Mouse (Mus musculus): ENCODE measurements around the gene Gm20388. TPM values are rescaled to one million over a fixed set of nuclear protein-coding genes. Genes with fewer than 3 reads are reported as not detected.

Gm20388 gene
- polyA plus RNA-seq, 1 experiment from 2014 or later: 2.5 TPM

DNA sequence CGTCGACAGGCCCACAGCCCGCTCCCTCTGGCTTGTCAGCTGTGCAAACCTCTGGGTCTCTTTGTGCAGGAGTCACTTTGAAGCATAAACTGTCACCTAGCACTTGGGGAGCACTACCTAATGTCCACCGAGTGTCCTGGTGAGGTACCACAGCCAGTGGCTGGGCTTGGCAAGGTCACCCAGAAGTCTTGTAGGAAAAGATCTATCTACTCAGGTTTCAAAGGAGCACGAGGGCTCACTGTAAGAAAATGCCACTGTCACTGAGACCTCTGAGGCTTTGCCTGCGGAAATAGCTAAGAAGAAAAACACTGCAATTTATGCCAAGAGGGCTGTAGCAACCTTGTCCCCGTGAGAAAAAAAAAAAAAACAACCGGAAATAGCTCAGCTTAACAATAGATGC is 4165.3 kb downstream of the Gm20388 start:
- H3K27ac ChIP-seq: peak overlapping the region; percentile 2; the same call in 1 of the 2 replicates
- no peaks in the 10 kb centered on the region for H3K27me3 ChIP-seq (ENCODE audit: low read depth, poor library complexity, severe bottlenecking)
- H3K36me3 ChIP-seq: no peaks in the 10 kb centered on the region
- no peak overlapping the region for H3K4me3 ChIP-seq
- no peak for DNase-seq (ENCODE audit: low spot score)
- no peaks in the 10 kb centered on the region for H3K9me3 ChIP-seq (replicated peaks)
- 53% methylated on average over 8 of the region's 8 CpGs for WGBS
- H3K4me1 ChIP-seq: peaks cover 34% of the 10 kb centered on the region

DNA sequence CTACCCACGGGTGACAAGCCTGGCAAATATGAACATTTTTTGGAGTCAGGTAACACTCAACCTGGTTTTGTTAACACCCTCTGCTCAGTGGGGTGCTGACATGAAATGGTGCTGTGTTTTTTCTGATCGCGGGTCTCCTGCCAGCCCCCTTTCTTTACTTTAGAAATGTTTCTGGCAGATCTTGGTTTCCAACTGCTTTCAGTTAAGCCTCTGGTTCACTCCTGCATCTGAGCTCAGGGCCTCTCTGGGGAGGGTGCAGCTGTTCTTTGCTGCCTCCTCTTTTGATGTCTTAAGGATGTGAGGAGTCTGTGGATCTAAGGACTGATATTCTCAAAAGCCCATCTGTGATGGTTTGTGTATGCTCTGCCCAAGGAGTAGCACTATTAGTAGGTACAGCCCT is 4165.8 kb downstream of the Gm20388 start:
- H3K27me3 ChIP-seq (ENCODE audit: low read depth, poor library complexity, severe bottlenecking): no peaks in the 10 kb centered on the region
- peak overlapping the region; percentile 46; the same call in 1 of the 2 replicates for H3K27ac ChIP-seq
- H3K36me3 ChIP-seq: no peaks in the 10 kb centered on the region
- no peak for DNase-seq (ENCODE audit: low spot score)
- 71% methylated on average over 3 of the region's 3 CpGs for WGBS
- no peaks in the 10 kb centered on the region for H3K9me3 ChIP-seq (replicated peaks)
- no peak overlapping the region for H3K4me3 ChIP-seq
- H3K4me1 ChIP-seq: peaks cover 31% of the 10 kb centered on the region

DNA sequence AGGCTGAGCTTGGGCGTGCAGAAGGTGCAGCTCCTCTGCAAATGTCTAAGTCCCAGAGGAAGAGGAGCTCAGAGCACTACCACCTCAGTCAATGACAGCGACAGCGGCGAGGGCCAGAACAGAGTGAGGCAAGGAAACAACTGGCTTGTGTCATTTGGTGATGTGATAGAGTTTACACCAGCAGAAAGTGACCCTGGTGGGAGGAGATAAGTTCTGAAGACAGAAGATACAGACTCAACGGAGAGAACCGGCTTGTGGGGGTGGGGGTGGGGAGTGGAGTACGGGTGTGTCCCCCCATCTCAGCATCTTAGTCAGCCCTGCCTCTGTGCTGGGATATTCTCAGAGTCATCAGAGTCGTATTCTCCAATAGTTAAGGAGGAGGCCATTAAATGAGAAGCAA is 4166.7 kb downstream of the Gm20388 start:
- no peak for DNase-seq (ENCODE audit: low spot score)
- Histone ChIP-seq H3K4me1 (peaks cover 25% of the 10 kb centered on the region), H3K27me3 (ENCODE audit: low read depth, poor library complexity, severe bottlenecking) (no peaks in the 10 kb centered on the region), H3K9me3 (replicated peaks) (no peaks in the 10 kb centered on the region), H3K36me3 (no peaks in the 10 kb centered on the region), H3K4me3 (no peak overlapping the region), H3K27ac (no peak overlapping the region)
- 68% methylated on average over 8 of the region's 8 CpGs for WGBS

DNA sequence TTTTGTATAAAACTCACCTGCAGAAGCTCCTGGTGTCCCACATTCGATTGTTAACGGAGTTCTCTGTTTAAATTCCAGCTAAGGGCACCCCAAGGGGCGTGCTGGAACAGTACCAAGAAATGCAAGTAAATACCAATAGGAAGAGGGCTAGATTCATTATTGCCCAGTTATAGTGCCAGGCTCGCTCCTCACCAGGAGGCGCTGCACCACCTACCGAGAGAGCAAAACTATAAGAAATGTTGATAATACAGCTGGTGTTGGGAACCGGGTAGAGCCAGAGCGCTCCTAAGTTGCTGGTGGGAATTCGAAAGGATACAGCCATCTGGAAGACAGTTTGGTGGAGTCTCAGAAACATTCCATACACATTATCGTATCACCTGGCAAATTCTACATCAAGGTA is 4167.4 kb downstream of the Gm20388 start:
- no peak overlapping the region for H3K27ac ChIP-seq
- no peaks in the 10 kb centered on the region for H3K36me3 ChIP-seq
- WGBS: 93% methylated on average over 10 of the region's 10 CpGs
- H3K27me3 ChIP-seq (ENCODE audit: low read depth, poor library complexity, severe bottlenecking): no peaks in the 10 kb centered on the region
- H3K4me1 ChIP-seq: peaks cover 25% of the 10 kb centered on the region
- no peaks in the 10 kb centered on the region for H3K9me3 ChIP-seq (replicated peaks)
- DNase-seq (ENCODE audit: low spot score): no peak
- H3K4me3 ChIP-seq: no peak overlapping the region

DNA sequence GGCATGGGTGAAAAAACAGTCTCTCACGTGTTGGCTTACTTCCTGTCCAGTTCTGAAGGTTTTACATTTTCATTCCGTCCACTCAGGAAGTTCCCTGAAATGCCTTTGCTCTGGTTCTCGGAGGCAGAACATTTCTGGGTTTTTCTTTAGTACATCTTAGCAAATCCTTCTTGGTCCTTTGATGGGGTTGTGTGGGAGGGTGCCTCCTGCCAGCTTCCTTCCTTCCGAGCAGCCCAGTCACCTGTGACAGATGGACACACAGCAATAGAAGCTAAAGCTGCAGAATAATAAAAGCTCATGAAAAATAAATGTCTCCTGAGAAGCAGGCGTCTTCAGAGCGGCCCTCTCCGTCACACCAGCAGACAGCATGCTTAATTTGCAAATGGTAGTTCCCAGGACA is 4168.3 kb downstream of the Gm20388 start:
- 86% methylated on average over 7 of the region's 7 CpGs for WGBS

DNA sequence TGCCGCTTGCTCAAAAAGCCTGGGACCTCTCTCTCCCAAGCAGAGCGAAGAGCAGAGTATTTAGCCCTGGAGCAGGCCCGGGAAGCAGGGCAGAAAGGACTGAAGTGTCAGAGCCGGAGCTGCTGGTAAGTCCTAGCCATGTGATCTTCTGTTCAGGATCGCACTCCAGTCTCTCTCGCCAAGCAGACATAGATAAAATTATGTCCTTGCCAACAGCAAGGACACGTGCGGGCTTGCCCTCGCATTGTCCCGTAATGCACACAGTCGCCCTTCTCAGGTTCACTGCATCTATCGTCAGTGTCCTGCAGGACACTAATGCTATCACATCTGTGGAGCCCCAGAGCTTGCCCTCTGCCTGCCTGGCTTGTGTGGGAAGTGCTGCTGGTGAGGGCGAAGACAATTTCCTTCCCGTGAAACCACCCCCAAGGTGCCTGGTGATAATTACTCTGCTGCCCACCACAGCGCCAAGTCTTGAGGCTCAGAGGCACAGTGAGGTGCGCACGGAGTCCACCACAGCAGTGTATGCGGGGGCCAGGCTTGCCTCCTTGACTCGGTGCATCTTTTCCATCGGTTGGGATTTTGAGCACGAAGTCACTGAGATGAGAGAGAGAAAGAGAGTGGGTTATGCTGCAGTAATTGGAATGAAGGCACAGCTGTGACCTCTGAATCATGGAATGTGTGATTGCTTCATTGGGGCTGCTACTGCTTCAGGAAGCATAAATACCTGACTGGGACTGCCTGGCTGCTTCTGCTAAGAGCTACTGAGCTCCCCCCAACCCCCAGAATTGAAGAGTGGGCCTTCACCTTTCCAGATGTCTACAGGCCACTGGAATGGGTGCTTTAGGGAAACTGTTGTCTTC is 4170.1 kb downstream of the Gm20388 start:
- peaks cover 24% of the 10 kb centered on the region for H3K4me1 ChIP-seq
- DNase-seq (ENCODE audit: low spot score): no peak
- 84% methylated on average over 21 of the region's 21 CpGs for WGBS
- H3K36me3 ChIP-seq: no peaks in the 10 kb centered on the region
- no peaks in the 10 kb centered on the region for H3K27me3 ChIP-seq (ENCODE audit: low read depth, poor library complexity, severe bottlenecking)
- peak overlapping the region; percentile 0; the same call in 1 of the 2 replicates for H3K27ac ChIP-seq
- no peaks in the 10 kb centered on the region for H3K9me3 ChIP-seq (replicated peaks)
- H3K4me3 ChIP-seq: no peak overlapping the region

More for the DNA sequence above, 4168.3 kb downstream of the Gm20388 start:
- Histone ChIP-seq H3K36me3 (no peaks in the 10 kb centered on the region), H3K27ac (no peak overlapping the region), H3K9me3 (replicated peaks) (no peaks in the 10 kb centered on the region), H3K4me1 (peaks cover 25% of the 10 kb centered on the region), H3K4me3 (no peak overlapping the region), H3K27me3 (ENCODE audit: low read depth, poor library complexity, severe bottlenecking) (no peaks in the 10 kb centered on the region)
- no peak for DNase-seq (ENCODE audit: low spot score)

DNA sequence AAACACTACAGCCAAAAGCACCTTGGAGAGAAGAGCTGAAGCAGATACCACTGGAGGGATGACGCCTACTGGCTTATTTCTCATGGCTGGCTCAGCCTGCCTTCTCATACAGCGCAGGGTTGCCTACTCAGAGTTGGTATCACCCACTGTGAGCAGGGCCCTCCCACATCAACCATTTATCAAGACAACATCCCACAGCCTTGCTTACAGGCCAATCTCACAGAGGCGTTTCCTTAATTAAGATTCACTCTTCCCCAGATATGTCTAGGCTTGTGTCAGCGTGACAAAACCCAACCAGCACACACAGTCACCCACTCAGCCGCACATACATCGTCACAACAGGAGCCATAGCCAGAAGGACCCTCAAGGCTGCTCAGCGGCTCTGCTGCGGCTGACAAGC is 4172.0 kb downstream of the Gm20388 start:
- Histone ChIP-seq H3K9me3 (replicated peaks) (no peaks in the 10 kb centered on the region), H3K27me3 (ENCODE audit: low read depth, poor library complexity, severe bottlenecking) (no peaks in the 10 kb centered on the region), H3K27ac (no peak overlapping the region), H3K36me3 (no peaks in the 10 kb centered on the region), H3K4me3 (no peak overlapping the region), H3K4me1 (peaks cover 9% of the 10 kb centered on the region)
- 92% methylated on average over 8 of the region's 8 CpGs for WGBS
- no peak for DNase-seq (ENCODE audit: low spot score)

DNA sequence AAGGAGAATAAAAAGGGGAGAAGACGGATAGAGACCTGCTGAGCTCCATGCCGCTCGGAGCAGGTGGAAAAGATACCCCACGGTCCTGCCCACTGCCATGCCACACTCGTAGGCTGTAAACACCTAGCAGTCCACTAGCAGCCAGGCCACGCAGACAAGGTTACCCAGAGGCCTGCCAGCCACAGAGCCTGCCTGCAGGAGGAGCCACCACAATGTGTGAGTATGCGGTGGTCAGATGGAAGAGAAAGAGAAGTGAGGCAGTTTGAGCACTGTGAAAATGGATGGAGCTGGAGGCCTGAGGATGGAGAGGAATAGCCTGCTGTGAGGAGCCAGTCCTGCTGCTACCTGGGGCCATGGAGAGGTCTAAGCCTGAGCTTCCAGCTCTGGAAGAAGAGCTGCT is 4173.0 kb downstream of the Gm20388 start:
- 85% methylated on average over 7 of the region's 7 CpGs for WGBS
- Histone ChIP-seq H3K4me1 (peaks cover 9% of the 10 kb centered on the region), H3K27me3 (ENCODE audit: low read depth, poor library complexity, severe bottlenecking) (no peaks in the 10 kb centered on the region), H3K9me3 (replicated peaks) (no peaks in the 10 kb centered on the region), H3K4me3 (no peak overlapping the region), H3K27ac (no peak overlapping the region), H3K36me3 (no peaks in the 10 kb centered on the region)
- DNase-seq (ENCODE audit: low spot score): no peak

DNA sequence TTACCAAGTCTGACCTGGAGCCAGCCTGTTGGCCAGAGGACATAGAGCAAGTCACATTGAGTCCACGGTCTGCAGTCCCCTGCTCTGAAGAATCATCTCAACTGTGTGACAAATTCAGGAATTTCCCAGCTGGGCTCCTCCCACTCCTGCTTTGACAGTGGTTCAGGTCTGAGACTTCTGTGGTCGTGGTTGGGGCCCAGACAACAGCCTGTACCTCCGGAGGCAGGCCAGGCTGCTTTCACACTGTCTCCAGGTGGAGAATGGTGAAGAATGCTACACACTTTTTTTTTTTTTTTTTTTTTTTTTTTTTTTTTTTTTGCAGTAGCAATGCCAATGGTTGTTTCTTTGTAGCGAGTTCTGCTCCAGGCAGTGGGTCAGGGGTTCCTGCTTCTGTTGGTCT is 4175.0 kb downstream of the Gm20388 start:
- H3K4me1 ChIP-seq: peaks cover 5% of the 10 kb centered on the region
- H3K9me3 ChIP-seq (replicated peaks): no peaks in the 10 kb centered on the region
- no peak overlapping the region for H3K27ac ChIP-seq
- H3K4me3 ChIP-seq: no peak overlapping the region
- H3K36me3 ChIP-seq: no peaks in the 10 kb centered on the region
- H3K27me3 ChIP-seq (ENCODE audit: low read depth, poor library complexity, severe bottlenecking): no peaks in the 10 kb centered on the region
- no peak for DNase-seq (ENCODE audit: low spot score)
- WGBS: 78% methylated on average over 4 of the region's 4 CpGs

DNA sequence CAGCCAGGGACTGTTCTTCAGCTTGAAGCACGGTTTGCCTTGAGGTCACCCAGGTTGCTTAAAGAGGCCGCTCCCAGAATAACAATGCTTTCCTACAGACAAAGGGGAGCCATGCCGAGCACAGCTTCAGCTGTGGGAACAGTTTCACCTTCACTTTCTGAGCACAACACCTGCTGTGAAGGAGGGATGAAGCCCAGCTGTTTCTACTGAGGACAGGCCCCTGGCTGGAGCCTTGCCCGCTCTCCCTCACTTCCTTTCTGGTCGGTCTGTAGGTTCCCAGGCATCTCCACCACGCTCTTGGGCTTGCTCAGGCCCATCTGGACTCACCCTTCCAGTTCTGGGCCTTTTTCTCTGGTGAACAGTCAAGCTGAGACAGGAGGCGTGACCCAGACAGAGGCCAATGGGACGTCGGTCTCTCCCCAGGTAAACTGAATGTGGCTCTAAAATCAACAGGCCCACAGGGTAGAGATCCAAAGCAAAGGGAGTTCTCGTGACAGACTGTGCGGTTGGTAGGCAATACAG is 4177.5 kb downstream of the Gm20388 start:
- peak overlapping the region; percentile 46 for H3K27ac ChIP-seq
- WGBS: 51% methylated on average over 11 of the region's 11 CpGs

DNA sequence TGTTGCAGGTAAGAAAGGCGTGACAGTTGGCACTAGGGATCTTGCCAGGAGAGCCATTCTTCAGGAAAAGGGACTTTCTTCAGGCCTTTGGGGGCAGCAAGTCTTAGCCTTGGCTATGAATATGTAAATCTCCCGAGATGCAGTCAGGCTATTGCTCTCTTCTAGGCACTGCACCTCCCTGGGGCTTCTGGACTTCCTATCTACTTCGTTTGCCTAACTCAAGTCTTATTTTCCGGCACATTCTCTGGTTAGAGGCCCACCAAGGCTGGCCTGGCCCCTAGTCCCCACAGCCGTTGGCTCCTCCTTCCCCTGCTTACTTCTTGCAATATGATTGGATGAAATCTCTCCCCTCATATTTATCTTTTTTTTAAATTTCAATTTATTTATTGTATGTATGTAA is 4178.4 kb downstream of the Gm20388 start:
- no peak overlapping the region for H3K4me3 ChIP-seq
- H3K27ac ChIP-seq: no peak overlapping the region
- no peaks in the 10 kb centered on the region for H3K27me3 ChIP-seq (ENCODE audit: low read depth, poor library complexity, severe bottlenecking)
- H3K9me3 ChIP-seq (replicated peaks): no peaks in the 10 kb centered on the region
- 84% methylated on average over 5 of the region's 5 CpGs for whole genome bisulfite sequencing
- H3K36me3 ChIP-seq: no peaks in the 10 kb centered on the region
- no peak for DNase-seq (ENCODE audit: low spot score)
- no peaks in the 10 kb centered on the region for H3K4me1 ChIP-seq

More for the DNA sequence above, 4177.5 kb downstream of the Gm20388 start:
- H3K36me3 ChIP-seq: no peaks in the 10 kb centered on the region
- no peak overlapping the region for H3K4me3 ChIP-seq
- H3K9me3 ChIP-seq (replicated peaks): no peaks in the 10 kb centered on the region
- no peaks in the 10 kb centered on the region for H3K4me1 ChIP-seq
- no peak for DNase-seq (ENCODE audit: low spot score)
- no peaks in the 10 kb centered on the region for H3K27me3 ChIP-seq (ENCODE audit: low read depth, poor library complexity, severe bottlenecking)

DNA sequence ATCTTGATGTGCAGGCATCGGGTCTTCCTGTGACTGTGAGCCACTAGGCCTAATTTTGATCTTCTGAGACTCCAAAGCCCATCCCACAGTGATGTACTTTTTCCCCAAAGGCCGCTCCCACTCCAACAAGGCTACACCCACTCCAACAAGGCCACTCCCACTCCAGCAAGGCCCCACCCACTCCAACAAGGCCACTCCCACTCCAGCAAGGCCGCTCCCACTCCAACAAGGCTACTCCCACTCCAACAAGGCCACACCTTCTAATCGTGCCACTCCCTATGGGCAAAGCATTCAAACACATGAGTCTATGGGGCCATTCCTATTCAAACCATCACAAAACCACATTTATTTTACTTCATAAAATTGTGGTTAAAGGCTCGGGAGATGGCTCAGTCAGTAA is 4179.8 kb downstream of the Gm20388 start:
- Histone ChIP-seq H3K9me3 (replicated peaks) (no peaks in the 10 kb centered on the region), H3K27ac (no peak overlapping the region), H3K36me3 (no peaks in the 10 kb centered on the region), H3K27me3 (ENCODE audit: low read depth, poor library complexity, severe bottlenecking) (no peaks in the 10 kb centered on the region), H3K4me1 (no peaks in the 10 kb centered on the region), H3K4me3 (no peak overlapping the region)
- no peak for DNase-seq (ENCODE audit: low spot score)
- WGBS: 95% methylated on average over 5 of the region's 5 CpGs

DNA sequence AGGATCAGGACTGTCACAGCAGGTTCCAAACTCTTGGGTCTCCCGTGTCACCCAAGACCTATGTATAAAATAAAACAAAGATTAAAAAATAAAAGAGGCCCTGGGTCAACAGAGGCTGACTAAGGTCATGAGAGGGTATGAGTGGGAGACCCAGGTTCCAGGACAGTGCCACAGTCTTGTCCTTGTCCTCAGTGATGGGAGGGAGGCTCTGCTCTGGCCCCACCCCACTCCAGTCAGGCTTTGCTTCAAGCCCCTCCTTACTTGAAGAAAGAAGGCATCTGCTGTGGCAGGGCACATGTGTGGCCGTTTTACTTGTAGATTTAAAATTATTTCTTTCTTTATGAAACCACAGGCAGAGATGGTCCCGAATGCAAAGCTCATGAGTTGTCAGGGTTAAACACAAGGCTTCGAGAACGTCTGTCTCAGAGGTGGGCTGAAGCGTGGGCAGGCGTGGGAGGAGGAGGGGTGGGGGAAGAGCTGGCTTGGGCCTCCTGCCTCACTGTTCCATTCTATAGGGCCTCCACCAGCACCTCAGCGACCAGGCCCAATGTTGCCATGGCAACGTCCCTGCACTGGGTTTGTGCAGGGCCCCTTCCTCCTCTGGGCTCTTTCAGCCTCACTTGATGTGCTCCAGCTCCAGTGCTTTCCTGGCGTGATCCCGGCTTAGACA is 4188.4 kb downstream of the Gm20388 start:
- Histone ChIP-seq H3K9me3 (replicated peaks) (no peaks in the 10 kb centered on the region), H3K27me3 (ENCODE audit: low read depth, poor library complexity, severe bottlenecking) (no peaks in the 10 kb centered on the region), H3K36me3 (no peaks in the 10 kb centered on the region), H3K27ac (peak overlapping the region; percentile 80), H3K4me3 (0 out of 2 replicates have a peak overlapping the region, but pooled peaks have one; percentile 11), H3K4me1 (peaks cover 19% of the 10 kb centered on the region)
- WGBS: 45% methylated on average over 11 of the region's 11 CpGs
- DNase-seq (ENCODE audit: low spot score): peak; percentile 80
